Mouse (Mus musculus): ENCODE measurements around the gene Tex50. TPM values are rescaled to one million over a fixed set of nuclear protein-coding genes. Genes with fewer than 3 reads are reported as not detected.
"Not testable (repeated sequence)": the region's sequence is repeated elsewhere in the genome, so short reads cannot be mapped to it uniquely, and the experiment has no call there.

The Tex50 gene
- polyA plus RNA-seq, 1 experiment from 2014 or later: 0.16 TPM

GRCm38 (mm10) chr1:161147888-161148287 lies 11.2 kb downstream of the Tex50 start:
- Histone ChIP-seq H3K4me1 (no peaks in the 10 kb centered on the region; the same call in 1 of the 2 replicates), H3K36me3 (no peaks in the 10 kb centered on the region), H3K27ac (no peak overlapping the region), H3K9me3 (replicated peaks) (no peaks in the 10 kb centered on the region), H3K27me3 (ENCODE audit: low read depth, poor library complexity, severe bottlenecking) (no peaks in the 10 kb centered on the region), H3K4me3 (no peak overlapping the region)
- 81% methylated on average over 2 of the region's 2 CpGs for WGBS
- no peak for DNase-seq (ENCODE audit: low spot score)

GRCm38 (mm10) chr1:161145611-161146010 lies 13.5 kb downstream of the Tex50 start:
- not testable (repeated sequence) for H3K4me3 ChIP-seq; H3K9me3 ChIP-seq (replicated peaks); DNase-seq (ENCODE audit: low spot score); H3K27me3 ChIP-seq (ENCODE audit: low read depth, poor library complexity, severe bottlenecking); H3K36me3 ChIP-seq; H3K4me1 ChIP-seq; H3K27ac ChIP-seq
- WGBS: 86% methylated on average over 8 of the region's 8 CpGs

- peak overlapping the region; percentile 53; the same call in 1 of the 2 replicates for H3K4me3 ChIP-seq
Measured at GRCm38 (mm10) chr1:161143216-161143615, 15.9 kb downstream of the Tex50 start.

GRCm38 (mm10) chr1:161142531-161143159 lies 16.5 kb downstream of the Tex50 start, which contains the start of gene Ankrd45:
Gene Ankrd45, plus strand, starts transcription at chr1:161142691.
- Histone ChIP-seq H3K36me3 (no peaks in the 10 kb centered on the region), H3K27ac (peak within 1 kb of the TSS; percentile 43), H3K4me3 (peak within 1 kb of the TSS; percentile 53), H3K27me3 (ENCODE audit: low read depth, poor library complexity, severe bottlenecking) (no peaks in the 10 kb centered on the region), H3K9me3 (replicated peaks) (no peaks in the 10 kb centered on the region), H3K4me1 (peaks cover 6% of the 10 kb centered on the region)
- 5% methylated on average over 33 of the region's 33 CpGs for WGBS
- peak; percentile 82 for DNase-seq (ENCODE audit: low spot score)

More at GRCm38 (mm10) chr1:161143216-161143615, 15.9 kb downstream of the Tex50 start:
- H3K9me3 ChIP-seq (replicated peaks): no peaks in the 10 kb centered on the region
- no peak overlapping the region for H3K27ac ChIP-seq
- H3K36me3 ChIP-seq: no peaks in the 10 kb centered on the region
- WGBS: 90% methylated on average over 7 of the region's 7 CpGs
- DNase-seq (ENCODE audit: low spot score): no peak
- peaks cover 6% of the 10 kb centered on the region for H3K4me1 ChIP-seq
- no peaks in the 10 kb centered on the region for H3K27me3 ChIP-seq (ENCODE audit: low read depth, poor library complexity, severe bottlenecking)

GRCm38 (mm10) chr1:161140026-161140762 lies 18.9 kb downstream of the Tex50 start:
- H3K9me3 ChIP-seq (replicated peaks): no peaks in the 10 kb centered on the region
- H3K4me3 ChIP-seq: no peak overlapping the region
- H3K36me3 ChIP-seq: no peaks in the 10 kb centered on the region
- H3K27me3 ChIP-seq (ENCODE audit: low read depth, poor library complexity, severe bottlenecking): no peaks in the 10 kb centered on the region
- peaks cover 6% of the 10 kb centered on the region for H3K4me1 ChIP-seq
- WGBS: 84% methylated on average over 9 of the region's 9 CpGs
- H3K27ac ChIP-seq: no peak overlapping the region
- no peak for DNase-seq (ENCODE audit: low spot score)

- Histone ChIP-seq H3K36me3 (no peaks in the 10 kb centered on the region), H3K9me3 (replicated peaks) (no peaks in the 10 kb centered on the region), H3K4me3 (no peak overlapping the region), H3K27ac (no peak overlapping the region), H3K27me3 (ENCODE audit: low read depth, poor library complexity, severe bottlenecking) (no peaks in the 10 kb centered on the region), H3K4me1 (peaks cover 6% of the 10 kb centered on the region)
- DNase-seq (ENCODE audit: low spot score): no peak
- 87% methylated on average over 2 of the region's 2 CpGs for WGBS
Measured at GRCm38 (mm10) chr1:161139496-161139895, 19.6 kb downstream of the Tex50 start.

GRCm38 (mm10) chr1:161130726-161131664 lies 28.1 kb downstream of the Tex50 start, which contains the start of gene Klhl20:
Gene Klhl20, minus strand, starts transcription at chr1:161131511.
- 3% methylated on average over 41 of the region's 41 CpGs for WGBS
- peak; percentile 98 for DNase-seq (ENCODE audit: low spot score)

GRCm38 (mm10) chr1:161126461-161126860 lies 32.7 kb downstream of the Tex50 start:
- H3K27ac ChIP-seq: no peak overlapping the region
- DNase-seq (ENCODE audit: low spot score): no peak
- 78% methylated on average over 1 of the region's 1 CpGs for WGBS
- H3K27me3 ChIP-seq (ENCODE audit: low read depth, poor library complexity, severe bottlenecking): no peaks in the 10 kb centered on the region
- H3K9me3 ChIP-seq (replicated peaks): no peaks in the 10 kb centered on the region
- H3K36me3 ChIP-seq: peaks cover 20% of the 10 kb centered on the region
- H3K4me1 ChIP-seq: peaks cover 11% of the 10 kb centered on the region
- H3K4me3 ChIP-seq: no peak overlapping the region

More at GRCm38 (mm10) chr1:161130726-161131664, 28.1 kb downstream of the Tex50 start, which contains the start of gene Klhl20:
- peaks cover 20% of the 10 kb centered on the region for H3K36me3 ChIP-seq
- H3K27me3 ChIP-seq (ENCODE audit: low read depth, poor library complexity, severe bottlenecking): no peaks in the 10 kb centered on the region
- peak within 1 kb of the TSS; percentile 92 for H3K4me3 ChIP-seq
- H3K27ac ChIP-seq: peak within 1 kb of the TSS; percentile 88
- H3K9me3 ChIP-seq (replicated peaks): no peaks in the 10 kb centered on the region
- peaks cover 14% of the 10 kb centered on the region for H3K4me1 ChIP-seq

GRCm38 (mm10) chr1:161122661-161123418 lies 36.3 kb downstream of the Tex50 start:
- H3K4me3 ChIP-seq: no peak overlapping the region
- H3K27me3 ChIP-seq (ENCODE audit: low read depth, poor library complexity, severe bottlenecking): no peaks in the 10 kb centered on the region
- 92% methylated on average over 10 of the region's 10 CpGs for WGBS
- no peaks in the 10 kb centered on the region for H3K4me1 ChIP-seq
- no peaks in the 10 kb centered on the region for H3K9me3 ChIP-seq (replicated peaks)
- H3K27ac ChIP-seq: no peak overlapping the region
- peaks cover 20% of the 10 kb centered on the region for H3K36me3 ChIP-seq
- no peak for DNase-seq (ENCODE audit: low spot score)

GRCm38 (mm10) chr1:161114591-161114990 lies 44.5 kb downstream of the Tex50 start:
- H3K4me1 ChIP-seq: no peaks in the 10 kb centered on the region
- no peak for DNase-seq (ENCODE audit: low spot score)
- no peaks in the 10 kb centered on the region for H3K27me3 ChIP-seq (ENCODE audit: low read depth, poor library complexity, severe bottlenecking)
- peaks cover 3% of the 10 kb centered on the region for H3K36me3 ChIP-seq
- no peak overlapping the region for H3K27ac ChIP-seq
- H3K9me3 ChIP-seq (replicated peaks): no peaks in the 10 kb centered on the region
- H3K4me3 ChIP-seq: no peak overlapping the region

- no peaks in the 10 kb centered on the region for H3K4me1 ChIP-seq
- 89% methylated on average over 8 of the region's 8 CpGs for WGBS
- H3K4me3 ChIP-seq: no peak overlapping the region
- H3K36me3 ChIP-seq: peaks cover 36% of the 10 kb centered on the region
- H3K27me3 ChIP-seq (ENCODE audit: low read depth, poor library complexity, severe bottlenecking): no peaks in the 10 kb centered on the region
- DNase-seq (ENCODE audit: low spot score): no peak
- H3K27ac ChIP-seq: no peak overlapping the region
- H3K9me3 ChIP-seq (replicated peaks): no peaks in the 10 kb centered on the region
Measured at GRCm38 (mm10) chr1:161109216-161109615, 49.9 kb downstream of the Tex50 start.
